Mouse (Mus musculus): ENCODE data around the gene Allc. TPM values are rescaled to one million over a fixed set of nuclear protein-coding genes. Genes with fewer than 3 reads are reported as not detected.
A peak's percentile ranks its signal among the peaks of the same experiment; 100 is the strongest.

The Allc gene
- total and polyA plus RNA-seq, 2 experiments from 2014 or later = 0.24 TPM; not detected in 1

- peaks cover 15% of the 10 kb centered on the region; the same call in 1 of the 2 replicates for H3K4me1 ChIP-seq (ENCODE audit: insufficient read depth, low read length)
- no peak overlapping the region for H3K4me3 ChIP-seq (ENCODE audit: low read length)
- H3K9ac ChIP-seq (replicated peaks; ENCODE audit: low read length) = no peak overlapping the region
- no peaks in the 10 kb centered on the region for H3K36me3 ChIP-seq (ENCODE audit: insufficient read depth, low read length)
- H3K9me3 ChIP-seq (ENCODE audit: low read length) = no peaks in the 10 kb centered on the region
- 32% methylated on average over 1 of the region's 1 CpGs for WGBS
- no peak overlapping the region for H3K4me2 ChIP-seq (ENCODE audit: low read depth, low read length)
- DNase-seq (ENCODE audit: low spot score) (peak; percentile 53), ATAC-seq (no peak)
- no peak for TF ChIP-seq CTCF (IDR thresholded peaks at IDR 0.05; ENCODE audit: low read depth)
- H3K27me3 ChIP-seq (ENCODE audit: insufficient read depth, low read length) = no peaks in the 10 kb centered on the region
- no peak overlapping the region for H3K27ac ChIP-seq
Observed at GRCm38 (mm10) chr12:28603494-28603893, 21.2 kb upstream of the Allc start.

DNA sequence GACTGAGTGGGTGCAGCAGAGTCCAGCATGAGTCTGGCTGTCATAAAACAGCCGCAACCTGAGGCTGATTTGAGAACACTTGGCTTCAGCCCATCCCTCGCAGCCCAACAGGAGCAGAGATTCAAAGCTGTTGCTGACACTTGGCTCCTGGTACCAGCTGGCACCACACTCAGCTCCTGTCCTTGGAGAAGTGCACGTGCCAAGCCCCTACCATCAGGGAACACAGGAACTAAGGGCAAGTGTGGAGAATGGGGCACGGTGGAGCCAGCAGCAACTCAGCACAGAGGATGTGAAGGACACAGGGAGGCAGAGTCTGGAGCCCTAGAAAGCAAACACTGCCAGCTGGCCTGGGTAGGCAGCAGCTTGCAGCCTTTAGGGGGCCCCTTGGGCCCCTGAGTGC is 19.9 kb upstream of the Allc start:
- no peak for TF ChIP-seq CTCF (IDR thresholded peaks at IDR 0.05; ENCODE audit: low read depth)
- ATAC-seq (peak; percentile 89), DNase-seq (ENCODE audit: low spot score) (peak; percentile 88)
- Histone ChIP-seq H3K36me3 (ENCODE audit: insufficient read depth, low read length) (no peaks in the 10 kb centered on the region), H3K4me2 (ENCODE audit: low read depth, low read length) (no peak overlapping the region), H3K27ac (peak overlapping the region; percentile 27; the same call in 1 of the 2 replicates), H3K9me3 (ENCODE audit: low read length) (no peaks in the 10 kb centered on the region), H3K27me3 (ENCODE audit: insufficient read depth, low read length) (no peaks in the 10 kb centered on the region), H3K4me3 (ENCODE audit: low read length) (no peak overlapping the region), H3K9ac (replicated peaks; ENCODE audit: low read length) (no peak overlapping the region), H3K4me1 (ENCODE audit: insufficient read depth, low read length) (0 out of 2 replicates have a peak, but pooled peaks cover 6% of the 10 kb centered on the region)
- WGBS = 16% methylated on average over 4 of the region's 4 CpGs

- H3K36me3 ChIP-seq (ENCODE audit: insufficient read depth, low read length) = no peaks in the 10 kb centered on the region
- no peaks in the 10 kb centered on the region for H3K9me3 ChIP-seq (ENCODE audit: low read length)
- 0 out of 2 replicates have a peak, but pooled peaks cover 6% of the 10 kb centered on the region for H3K4me1 ChIP-seq (ENCODE audit: insufficient read depth, low read length)
- ATAC-seq (no peak), DNase-seq (ENCODE audit: low spot score) (no peak)
- no peak for TF ChIP-seq CTCF (IDR thresholded peaks at IDR 0.05; ENCODE audit: low read depth)
- H3K4me3 ChIP-seq (ENCODE audit: low read length) = no peak overlapping the region
- no peaks in the 10 kb centered on the region for H3K27me3 ChIP-seq (ENCODE audit: insufficient read depth, low read length)
- H3K27ac ChIP-seq = no peak overlapping the region
- H3K4me2 ChIP-seq (ENCODE audit: low read depth, low read length) = no peak overlapping the region
- no peak overlapping the region for H3K9ac ChIP-seq (replicated peaks; ENCODE audit: low read length)
- WGBS = 63% methylated on average over 2 of the region's 2 CpGs
Observed at GRCm38 (mm10) chr12:28598526-28598991, 16.2 kb upstream of the Allc start.

GRCm38 (mm10) chr12:28598110-28598509 is 15.8 kb upstream of the Allc start:
- WGBS = 71% methylated on average over 3 of the region's 3 CpGs
- no peak for TF ChIP-seq CTCF (IDR thresholded peaks at IDR 0.05; ENCODE audit: low read depth)
- Histone ChIP-seq H3K9ac (replicated peaks; ENCODE audit: low read length) (no peak overlapping the region), H3K27me3 (ENCODE audit: insufficient read depth, low read length) (no peaks in the 10 kb centered on the region), H3K4me2 (ENCODE audit: low read depth, low read length) (no peak overlapping the region), H3K4me1 (ENCODE audit: insufficient read depth, low read length) (0 out of 2 replicates have a peak, but pooled peaks cover 6% of the 10 kb centered on the region), H3K36me3 (ENCODE audit: insufficient read depth, low read length) (no peaks in the 10 kb centered on the region), H3K4me3 (ENCODE audit: low read length) (no peak overlapping the region), H3K9me3 (ENCODE audit: low read length) (no peaks in the 10 kb centered on the region), H3K27ac (no peak overlapping the region)
- no peak for DNase-seq (ENCODE audit: low spot score)
- no peak for ATAC-seq

DNA sequence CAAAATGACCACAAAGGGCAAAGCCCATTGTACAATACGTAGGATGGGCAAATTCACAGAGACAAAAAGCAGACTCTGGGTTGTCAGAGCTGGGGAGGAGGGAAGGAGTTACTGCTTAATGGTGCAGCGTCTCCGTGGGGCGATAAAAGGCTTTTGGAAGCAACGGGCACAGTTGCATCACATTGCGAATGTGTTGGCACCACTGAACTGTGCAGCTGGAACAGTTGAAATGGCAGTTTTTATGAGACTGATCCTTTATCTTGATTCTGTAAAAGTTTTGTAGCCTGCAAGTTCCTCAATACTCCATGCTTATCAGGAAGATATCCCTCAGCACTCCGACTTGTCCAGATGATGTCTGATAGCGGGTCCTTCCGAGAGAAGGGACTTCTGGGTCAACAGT is 15.4 kb upstream of the Allc start:
- Histone ChIP-seq H3K27me3 (ENCODE audit: insufficient read depth, low read length) (no peaks in the 10 kb centered on the region), H3K36me3 (ENCODE audit: insufficient read depth, low read length) (no peaks in the 10 kb centered on the region), H3K27ac (no peak overlapping the region), H3K9ac (replicated peaks; ENCODE audit: low read length) (no peak overlapping the region), H3K9me3 (ENCODE audit: low read length) (no peaks in the 10 kb centered on the region), H3K4me1 (ENCODE audit: insufficient read depth, low read length) (0 out of 2 replicates have a peak, but pooled peaks cover 5% of the 10 kb centered on the region), H3K4me3 (ENCODE audit: low read length) (no peak overlapping the region), H3K4me2 (ENCODE audit: low read depth, low read length) (no peak overlapping the region)
- 78% methylated on average over 9 of the region's 9 CpGs for WGBS
- TF ChIP-seq CTCF (IDR thresholded peaks at IDR 0.05; ENCODE audit: low read depth) = no peak
- DNase-seq (ENCODE audit: low spot score) = no peak
- no peak for ATAC-seq

GRCm38 (mm10) chr12:28596851-28597250 is 14.5 kb upstream of the Allc start:
- H3K9me3 ChIP-seq (ENCODE audit: low read length) = no peaks in the 10 kb centered on the region
- no peak overlapping the region for H3K4me2 ChIP-seq (ENCODE audit: low read depth, low read length)
- no peaks in the 10 kb centered on the region for H3K4me1 ChIP-seq (ENCODE audit: insufficient read depth, low read length)
- H3K4me3 ChIP-seq (ENCODE audit: low read length) = no peak overlapping the region
- H3K27ac ChIP-seq = no peak overlapping the region
- DNase-seq (ENCODE audit: low spot score) (no peak), ATAC-seq (no peak)
- no peaks in the 10 kb centered on the region for H3K27me3 ChIP-seq (ENCODE audit: insufficient read depth, low read length)
- no peak overlapping the region for H3K9ac ChIP-seq (replicated peaks; ENCODE audit: low read length)
- TF ChIP-seq CTCF (IDR thresholded peaks at IDR 0.05; ENCODE audit: low read depth) = no peak
- no peaks in the 10 kb centered on the region for H3K36me3 ChIP-seq (ENCODE audit: insufficient read depth, low read length)

DNA sequence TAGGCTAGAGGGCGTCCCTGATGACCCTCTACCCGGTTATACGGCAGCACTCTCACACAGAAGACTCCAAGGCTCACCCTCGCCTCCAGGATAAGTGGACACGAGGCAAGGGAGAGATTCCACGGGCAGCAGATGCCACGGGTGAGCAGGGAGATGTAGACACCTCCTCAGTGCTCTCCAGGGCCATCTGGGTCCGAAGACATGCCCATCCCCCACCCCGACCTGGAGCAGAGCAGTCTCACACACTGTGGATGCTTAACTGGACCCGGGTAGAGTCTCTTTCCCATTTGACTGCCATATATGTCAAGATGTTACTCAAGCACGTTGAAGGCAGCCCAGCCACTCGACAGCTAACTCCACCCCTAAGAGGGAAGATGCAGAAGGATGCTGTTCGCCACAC is 8.1 kb upstream of the Allc start:
- ATAC-seq (no peak), DNase-seq (ENCODE audit: low spot score) (no peak)
- no peaks in the 10 kb centered on the region for H3K9me3 ChIP-seq (ENCODE audit: low read length)
- TF ChIP-seq CTCF (IDR thresholded peaks at IDR 0.05; ENCODE audit: low read depth) = no peak; the same call in 1 of the 2 replicates
- no peaks in the 10 kb centered on the region for H3K27me3 ChIP-seq (ENCODE audit: insufficient read depth, low read length)
- no peak overlapping the region for H3K9ac ChIP-seq (replicated peaks; ENCODE audit: low read length)
- H3K27ac ChIP-seq = no peak overlapping the region
- no peak overlapping the region for H3K4me3 ChIP-seq (ENCODE audit: low read length)
- H3K4me2 ChIP-seq (ENCODE audit: low read depth, low read length) = no peak overlapping the region
- H3K36me3 ChIP-seq (ENCODE audit: insufficient read depth, low read length) = no peaks in the 10 kb centered on the region
- 50% methylated on average over 13 of the region's 13 CpGs for WGBS
- no peaks in the 10 kb centered on the region; the same call in none of the 2 replicates for H3K4me1 ChIP-seq (ENCODE audit: insufficient read depth, low read length)
